In genomic region chr5:9064217-9064616, GRCm38 (mm10) we compare ENCODE assay signal across 21 mouse cellular contexts. TPM values are rescaled to one million over a fixed set of nuclear protein-coding genes. Genes with fewer than 3 reads are reported as not detected.
A peak's percentile ranks its signal among the peaks of the same experiment; 100 is the strongest.
DNase-seq lines count a peak whose midpoint lies in the region; ATAC-seq and TF ChIP-seq lines count a peak whose summit lies in the region.
"Had no signal": no experiment of that assay in that cellular context is flagged by ENCODE, and none has a peak within 500 bp of the region (broad histone marks: within the 10 kb centered on the region; RNA-seq: fewer than 3 reads in every experiment).

No protein-coding gene starts in this region.

- no peak overlapping the region for H3K4me2 ChIP-seq in CH12.LX (ENCODE audit: insufficient read depth, low read depth, poor library complexity, severe bottlenecking)
- H3K4me2 ChIP-seq in lung, postnatal 0 days (replicated peaks; ENCODE audit: low read depth, low read length), result no peak overlapping the region
- no peak overlapping the region for H3K4me2 ChIP-seq in forebrain, embryonic 15.5 days (replicated peaks)
- H3K4me2 ChIP-seq: embryonic facial prominence, embryonic 12.5 days; forebrain, embryonic 13.5 days had no signal

- intact Hi-C loops in heart, postnatal 25 days (cut with DNase I), result no loop called here

- peak; percentile 20; the same call in 1 of the 2 replicates for ATAC-seq in megakaryocyte, adult 5-6 weeks (ENCODE audit: poor library complexity, severe bottlenecking)
- ATAC-seq in lung, postnatal 0 days, result no peak
- no peak for ATAC-seq in forebrain, embryonic 15.5 days (replicated peaks)
- ATAC-seq: CD4-positive, CD25-positive, alpha-beta regulatory T cell, adult 4 months; forebrain, embryonic 13.5 days; forebrain, embryonic 16.5 days had no signal

- in situ Hi-C loops in CH12.LX (cut with MboI; ENCODE audit: low pct_ligation_motif_present, low pct_unique_long_range_greater_than_20kb, low sequenced_read_pairs), result loop anchor here (10.0 kb wide), 1 partner anchor 51 kb away; no protein-coding TSS in a partner anchor

- no peak overlapping the region for H3K27ac ChIP-seq in CH12.LX (ENCODE audit: insufficient read depth, low read depth)
- H3K27ac ChIP-seq in lung, postnatal 0 days (ENCODE audit: low read length), result no peak overlapping the region
- H3K27ac ChIP-seq in forebrain, embryonic 15.5 days (replicated peaks), result no peak overlapping the region
- H3K27ac ChIP-seq: embryonic facial prominence, embryonic 10.5 days; embryonic facial prominence, embryonic 12.5 days; forebrain, embryonic 13.5 days had no signal

- H3K79me2 ChIP-seq in CH12.LX (replicated peaks; ENCODE audit: control insufficient read depth, extremely low read depth, insufficient read depth, poor library complexity, severe bottlenecking), result no peaks in the 10 kb centered on the region

- no peak for TF ChIP-seq RAD21 in CH12.LX (IDR thresholded peaks at IDR 0.05; ENCODE audit: low read depth, low read length)

- peak; percentile 19 for DNase-seq in heart, adult 11 months
- no peak for DNase-seq in heart, postnatal 25 days (ENCODE audit: low spot score)
- DNase-seq in CH12.LX (ENCODE audit: extremely low read depth), result no peak
- no peak for DNase-seq in lung, postnatal 0 days (ENCODE audit: low spot score)
- no peak for DNase-seq in spleen, postnatal 14 days (ENCODE audit: low spot score in 2 of 2)
- DNase-seq: adrenal gland, adult 2 months; adrenal gland, postnatal 10 days; adrenal gland, postnatal 25 days; B cell, adult 2 months; cerebellum, adult 11 months; cerebellum, adult 18-20 months; cerebellum, adult 9-10 months; cerebellum, postnatal 10 days; cerebellum, postnatal 25 days had no signal

- dilution Hi-C loops in CH12.LX (cut with MboI; ENCODE audit: extremely low pct_ligation_motif_present, extremely low pct_unique_long_range_greater_than_20kb, low sequenced_read_pairs), result no loop called here

- H3K9me3 ChIP-seq in CH12.LX (replicated peaks; ENCODE audit: low read length), result no peaks in the 10 kb centered on the region
- no peaks in the 10 kb centered on the region for H3K9me3 ChIP-seq in lung, postnatal 0 days (ENCODE audit: low read length)
- H3K9me3 ChIP-seq in forebrain, embryonic 15.5 days, result no peaks in the 10 kb centered on the region
- H3K9me3 ChIP-seq: embryonic facial prominence, embryonic 10.5 days; embryonic facial prominence, embryonic 12.5 days; forebrain, embryonic 13.5 days had no signal

- TF ChIP-seq POLR2A in CH12.LX (IDR thresholded peaks at IDR 0.05; ENCODE audit: low read depth, low read length), result no peak

- no peaks in the 10 kb centered on the region for H3K36me3 ChIP-seq in CH12.LX (replicated peaks in 1 of 2; ENCODE audit: control insufficient read depth in 1 of 2, insufficient read depth in 1 of 2, low read length in 1 of 2)
- no peaks in the 10 kb centered on the region for H3K36me3 ChIP-seq in lung, postnatal 0 days (ENCODE audit: insufficient read depth, low read length)
- H3K36me3 ChIP-seq in forebrain, embryonic 15.5 days, result no peaks in the 10 kb centered on the region
- H3K36me3 ChIP-seq: embryonic facial prominence, embryonic 10.5 days; embryonic facial prominence, embryonic 12.5 days had no signal

- 76% methylated on average over 1 of the region's 1 CpGs for WGBS in lung, postnatal 0 days
- 95% methylated on average over 1 of the region's 1 CpGs for WGBS in forebrain, embryonic 15.5 days

- no peak overlapping the region for H3K9ac ChIP-seq in CH12.LX (ENCODE audit: insufficient read depth, low read depth)
- no peak overlapping the region for H3K9ac ChIP-seq in lung, postnatal 0 days (replicated peaks; ENCODE audit: low read depth)
- H3K9ac ChIP-seq in forebrain, embryonic 15.5 days (replicated peaks), result no peak overlapping the region
- H3K9ac ChIP-seq: embryonic facial prominence, embryonic 12.5 days; forebrain, embryonic 13.5 days had no signal

- no peak for TF ChIP-seq EP300 in CH12.LX (IDR thresholded peaks at IDR 0.05; ENCODE audit: low read length)
- no peak for TF ChIP-seq EP300 in lung, postnatal 0 days (IDR thresholded peaks at IDR 0.05)

- peaks cover 0 to 17% of the 10 kb centered on the region in 2 experiments; a peak in 2 of 4 replicates for H3K4me1 ChIP-seq in CH12.LX (ENCODE audit: control insufficient read depth in 1 of 2, insufficient read depth in 2 of 2)
- no peaks in the 10 kb centered on the region for H3K4me1 ChIP-seq in lung, postnatal 0 days (ENCODE audit: insufficient read depth, low read depth, low read length)
- no peaks in the 10 kb centered on the region for H3K4me1 ChIP-seq in forebrain, embryonic 15.5 days
- H3K4me1 ChIP-seq: embryonic facial prominence, embryonic 10.5 days; embryonic facial prominence, embryonic 12.5 days had no signal

- no peaks in the 10 kb centered on the region for H3K27me3 ChIP-seq in CH12.LX (replicated peaks)
- no peaks in the 10 kb centered on the region for H3K27me3 ChIP-seq in lung, postnatal 0 days (replicated peaks; ENCODE audit: insufficient read depth, low read length)
- H3K27me3 ChIP-seq in forebrain, embryonic 15.5 days, result no peaks in the 10 kb centered on the region
- H3K27me3 ChIP-seq: embryonic facial prominence, embryonic 12.5 days; forebrain, embryonic 13.5 days had no signal

- no peak for TF ChIP-seq CTCF in CH12.LX (conservative IDR thresholded peaks at IDR 0.05 in 1 of 2, IDR thresholded peaks at IDR 0.05 in 1 of 2; ENCODE audit: low read depth in 2 of 2, low read length in 2 of 2)
- TF ChIP-seq CTCF in lung, postnatal 0 days (IDR thresholded peaks at IDR 0.05), result no peak

- no peak overlapping the region for H3K4me3 ChIP-seq in CH12.LX (replicated peaks in 1 of 3; ENCODE audit: low read depth in 2 of 3, low read length in 2 of 3, poor library complexity in 1 of 3)
- no peak overlapping the region for H3K4me3 ChIP-seq in lung, postnatal 0 days (ENCODE audit: low read depth, low read length)
- H3K4me3 ChIP-seq in forebrain, embryonic 15.5 days, result no peak overlapping the region
- H3K4me3 ChIP-seq: embryonic facial prominence, embryonic 10.5 days; embryonic facial prominence, embryonic 12.5 days; forebrain, embryonic 13.5 days had no signal

TF ChIP-seq in CH12.LX, 34 proteins besides CTCF, POLR2A, EP300 and RAD21:
- no peak for TF ChIP-seq JUN (IDR thresholded peaks at IDR 0.05; ENCODE audit: insufficient read depth, low read depth, low read length)
- peak; percentile 38; the same call in 1 of the 2 replicates for TF ChIP-seq IRF4 (IDR thresholded peaks at IDR 0.05; ENCODE audit: low read depth, low read length)

RNA-seq across cellular contexts. Expression of gene Tmem243, which starts 36.3 kb away (rescaled TPM):
- 1 to 10 TPM; 6.4 to 8.4 TPM for total RNA-seq in heart, postnatal 25 days (2021)
- total RNA-seq in CH12.LX (2012; rRNA removed) (56.2 and 74.7 TPM in 2 replicates), CH12.LX (2014; rRNA removed) (102 and 107 TPM in 2 replicates)
- 70.6 and 87.0 TPM in 2 replicates for polyA plus RNA-seq in CH12.LX (2012; ENCODE audit: insufficient read length, low read depth)
- total RNA-seq in megakaryocyte, adult 5-6 weeks (2015), result 98.8 and 99.9 TPM in 2 replicates
- 69.8 and 75.7 TPM in 2 replicates for total RNA-seq in megakaryocyte, adult 5-6 weeks (2017)
- 407 and 422 TPM in 2 replicates for polyA plus RNA-seq in lung, postnatal 0 days (2015; fragmentation: Nextera tagmentation; extraction: Ambion mirVana)
- 13.1 and 13.7 TPM in 2 replicates for polyA plus RNA-seq in forebrain, embryonic 15.5 days (2015; fragmentation: Nextera tagmentation; extraction: Ambion mirVana)

Comparison
In these comparisons a context has a peak if more than half of its experiments do, and no peak if none do; other contexts are left out.
1. RNA of gene Tmem243, which starts 36.3 kb away (total RNA-seq): 56.2 to 107 TPM in CH12.LX and 69.8 to 99.9 TPM in megakaryocyte, adult 5-6 weeks; 6.4 to 8.4 TPM in heart, postnatal 25 days; every median in the first group is over 4 times any median in the second.